Mouse (Mus musculus) bone marrow, adult 2 months (tissue): ENCODE measurements around the gene Klc4.

Experiments
- CTCF ChIP-seq: fragments of 200-500 bp; IDR thresholded peaks from 2 replicates; pipeline ENCODE4 v1.5.1; 2011; ENCODE audit warnings: low read length, control low read depth; ENCODE audit not compliant: control insufficient read depth, insufficient read depth
- POLR2A ChIP-seq: fragments of 200-500 bp; IDR thresholded peaks from 2 replicates; pipeline ENCODE4 v1.6.1; 2011; ENCODE audit warnings: low read depth, mild to moderate bottlenecking, control low read depth, low read length, borderline replicate concordance; ENCODE audit not compliant: control insufficient read depth

DNA sequence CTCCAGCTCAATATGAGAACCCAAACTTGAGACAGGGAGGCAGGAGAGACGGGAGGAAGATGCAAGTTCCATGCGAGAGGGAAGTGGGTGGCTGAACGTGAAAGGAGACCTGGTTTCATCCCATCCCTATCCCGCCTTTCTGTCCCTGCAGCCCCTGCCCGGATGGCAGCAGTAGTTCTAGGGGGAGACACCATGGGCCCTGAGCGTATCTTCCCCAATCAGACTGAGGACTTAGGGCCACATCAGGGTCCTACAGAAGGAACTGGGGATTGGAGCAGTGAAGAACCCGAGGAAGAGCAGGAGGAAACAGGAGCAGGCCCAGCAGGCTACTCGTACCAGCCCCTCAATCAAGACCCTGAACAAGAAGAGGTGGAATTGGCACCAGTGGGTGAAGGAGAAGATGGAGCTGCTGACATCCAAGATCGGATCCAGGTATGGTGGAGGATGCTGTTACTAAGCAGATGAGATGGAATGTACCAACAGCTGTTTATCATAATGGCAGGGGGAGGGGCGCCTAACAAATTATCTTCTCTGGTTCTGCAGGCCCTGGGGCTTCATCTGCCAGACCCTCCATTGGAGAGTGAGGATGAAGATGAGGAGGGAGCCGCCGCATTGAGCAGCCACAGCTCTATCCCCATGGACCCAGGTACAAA is 35.8 kb upstream of the Klc4 start:
- no peak for TF ChIP-seq POLR2A
- no peak for TF ChIP-seq CTCF
